Mouse (Mus musculus) WW6 (cell line): ENCODE measurements around the gene Slc25a21.
A peak's percentile ranks its signal among the peaks of the same experiment; 100 is the strongest.
"Not testable (repeated sequence)": the region's sequence is repeated elsewhere in the genome, so short reads cannot be mapped to it uniquely, and the experiment has no call there.

Experiments used
- DNase-seq: peaks from one replicate; pipeline ENCODE4 v3.0.0-alpha.2; 2013; ENCODE audit warnings: low read depth, low spot score

Slc25a21 gene

DNA sequence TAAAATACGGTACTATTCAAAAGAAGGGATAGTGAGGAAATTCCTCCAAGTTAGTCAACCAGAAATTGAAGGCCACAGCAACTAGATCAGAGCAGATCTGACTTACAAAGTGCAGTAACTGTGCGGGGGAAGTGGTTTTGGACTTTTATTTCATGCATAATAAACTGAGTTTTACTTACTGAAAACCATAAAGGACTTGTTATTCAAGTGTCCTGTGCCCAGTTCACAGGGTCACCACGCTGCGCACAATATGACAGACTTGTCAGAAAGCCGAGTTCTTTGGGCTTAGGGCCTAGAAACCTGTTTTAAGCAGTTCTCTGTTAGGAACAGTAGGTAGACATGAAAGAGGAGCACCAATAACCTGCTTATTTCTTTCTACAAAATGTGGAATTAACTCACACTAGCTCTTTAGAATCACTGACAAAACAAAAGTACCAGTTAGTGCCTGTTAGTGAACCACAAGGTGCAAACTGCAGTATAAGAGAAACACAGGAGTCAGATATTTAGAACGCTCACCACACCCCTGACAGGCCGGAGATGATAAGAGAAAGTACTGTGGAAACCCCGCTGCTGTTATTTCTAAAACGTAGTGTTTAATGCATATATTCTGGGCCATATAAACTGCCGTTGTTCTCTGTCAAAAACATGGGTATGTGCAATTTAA, at the start of gene Slc25a21:
Gene Slc25a21 (minus strand): TSS at position 110 of the 664 bp plus-strand sequence.
- no peak for DNase-seq

DNA sequence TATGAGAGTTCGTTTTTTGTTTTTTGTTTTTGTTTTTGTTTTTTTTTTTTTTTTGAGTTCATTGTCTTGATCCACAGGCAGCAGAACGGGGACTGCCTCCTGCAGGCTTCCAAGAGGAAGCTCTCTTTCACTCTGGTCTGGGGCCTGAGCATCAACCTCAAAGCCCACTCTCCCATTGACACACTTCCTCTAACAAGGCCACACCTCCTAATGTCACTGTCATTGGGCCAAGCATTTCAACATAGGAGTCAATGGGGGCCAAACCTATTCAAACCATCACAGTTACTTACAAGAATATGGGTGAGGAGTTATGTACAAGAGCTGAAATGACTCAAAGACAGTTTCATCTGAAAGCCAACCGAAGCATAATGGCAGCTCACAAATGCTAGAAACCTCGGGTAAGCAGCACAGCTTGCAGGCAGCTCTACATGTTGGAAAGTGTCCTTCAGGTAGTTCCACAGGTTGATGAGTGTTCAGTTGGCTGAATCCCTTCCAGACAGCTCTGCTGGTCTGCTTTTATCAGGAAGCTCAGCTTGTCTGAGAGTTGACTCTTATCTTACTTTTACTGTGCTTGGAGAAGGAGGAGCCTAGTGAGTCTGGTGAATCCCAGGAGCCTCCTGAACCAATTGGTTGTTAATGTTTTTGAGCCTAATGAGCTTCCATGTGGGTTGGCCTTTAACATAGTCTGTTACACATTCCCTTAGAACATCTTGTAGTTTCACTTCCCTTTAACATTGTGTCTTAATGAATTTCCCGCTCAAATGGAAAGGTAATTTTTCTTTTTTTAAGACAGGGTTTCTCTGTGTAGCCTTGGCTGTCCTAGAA, 46.6 kb upstream of the Slc25a21 start:
- no peak for DNase-seq

DNA sequence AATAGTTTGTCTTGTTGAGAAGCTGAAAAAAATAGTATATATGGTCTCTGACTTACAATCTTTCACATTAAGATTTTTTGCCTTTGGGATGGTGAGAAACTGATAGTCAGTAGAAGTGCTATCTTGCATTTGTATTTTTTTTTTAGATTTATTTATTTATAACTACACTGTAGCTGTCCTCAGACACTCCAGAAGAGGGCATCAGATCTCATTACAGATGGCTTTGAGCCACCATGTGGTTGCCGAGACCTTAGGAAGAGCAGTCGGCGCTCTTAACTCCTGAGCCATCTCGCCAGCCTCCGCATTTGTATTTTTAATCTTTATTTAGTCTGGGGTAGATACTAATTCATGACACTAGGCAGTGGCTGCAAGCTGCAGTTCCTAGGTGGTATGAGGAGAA, 36.1 kb upstream of the Slc25a21 start:
- DNase-seq = no peak

DNA sequence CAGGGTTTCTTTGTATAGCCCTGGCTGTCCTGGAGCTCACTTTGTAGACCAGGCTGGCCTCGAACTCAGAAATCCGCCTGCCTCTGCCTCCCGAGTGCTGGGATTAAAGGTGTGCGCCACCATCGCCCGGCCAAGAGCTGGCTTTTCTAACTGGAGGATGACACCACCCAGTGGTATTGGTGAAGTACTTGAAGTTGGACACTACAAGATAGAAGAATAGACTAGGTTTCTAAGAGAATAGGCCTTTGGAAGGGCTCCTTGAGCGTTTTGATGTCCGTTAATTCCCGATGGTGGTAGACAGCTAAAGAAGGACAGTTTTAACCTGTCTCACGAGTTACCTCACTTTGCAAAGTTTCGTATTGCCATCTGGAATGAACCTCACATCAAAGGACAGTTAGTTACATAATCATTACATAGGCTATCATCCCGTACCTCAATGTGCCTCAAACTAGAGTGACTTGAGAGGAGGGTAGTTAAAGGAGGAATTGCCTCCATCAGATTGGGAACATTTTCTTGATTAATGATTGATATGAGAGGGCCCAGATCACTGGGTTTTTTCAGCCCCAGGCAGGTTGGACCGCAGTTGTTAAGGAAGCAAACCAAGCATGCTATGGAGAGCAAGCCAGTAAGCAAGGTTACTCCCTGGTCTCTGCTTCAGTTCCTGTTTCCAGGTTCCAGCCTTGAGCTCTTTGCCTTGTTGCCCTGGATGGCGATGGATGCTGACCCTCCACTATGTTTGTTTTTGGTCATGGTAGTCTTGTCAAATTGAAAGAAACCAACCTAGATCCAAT, 34.0 kb upstream of the Slc25a21 start:
- DNase-seq = no peak

DNA sequence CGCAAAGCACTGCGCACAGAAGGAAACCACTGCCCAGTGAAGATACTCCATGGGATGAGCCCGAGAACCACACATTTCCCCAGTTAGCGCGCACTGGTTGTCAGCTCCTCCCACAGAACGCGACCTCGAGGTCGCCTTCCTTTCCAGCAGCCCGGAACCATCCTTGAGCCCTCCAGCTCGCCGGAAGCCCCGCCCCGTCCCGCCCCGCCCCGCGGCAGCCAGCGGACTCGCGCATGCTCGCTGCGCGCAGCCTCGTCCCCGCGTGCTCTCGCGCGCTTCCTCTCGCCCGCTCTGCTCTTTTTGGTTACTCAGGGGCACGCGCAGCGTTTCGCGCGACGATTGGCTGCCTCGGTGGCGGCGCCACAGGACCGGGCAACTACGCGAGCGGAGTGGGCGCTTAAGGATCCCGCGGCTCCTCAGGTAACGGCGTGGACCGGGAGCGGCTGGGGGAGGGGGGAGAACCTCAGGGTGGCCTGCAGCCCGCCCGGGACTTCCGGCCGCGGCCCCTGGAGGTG, 33.0 kb upstream of the Slc25a21 start, which contains the start of the genes Prps1l3 and Mipol1:
Gene Prps1l3 (plus strand): TSS at position 221 of the 515 bp plus-strand sequence.
Gene Mipol1 (plus strand): TSS at position 236 of the 515 bp plus-strand sequence.
- DNase-seq = peak; percentile 80

DNA sequence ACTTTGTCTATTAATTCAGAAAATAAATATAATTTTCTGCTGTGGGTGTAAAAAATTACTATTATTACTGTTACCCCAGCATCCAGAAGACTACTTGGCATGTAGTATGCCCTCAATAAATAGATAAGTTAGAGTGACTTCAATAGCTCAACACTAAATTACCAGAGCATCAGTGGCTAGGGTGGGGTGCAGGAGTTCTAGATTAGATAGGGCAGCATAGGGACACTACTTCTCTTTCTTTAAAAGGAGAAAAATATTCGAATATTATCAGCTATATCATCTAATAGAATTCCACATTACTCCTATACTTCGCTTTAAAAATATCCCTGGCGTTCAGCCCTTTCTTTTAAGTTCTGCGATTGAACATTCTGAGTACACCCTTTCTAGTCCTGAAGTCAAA, 32.4 kb upstream of the Slc25a21 start:
- DNase-seq = no peak

DNA sequence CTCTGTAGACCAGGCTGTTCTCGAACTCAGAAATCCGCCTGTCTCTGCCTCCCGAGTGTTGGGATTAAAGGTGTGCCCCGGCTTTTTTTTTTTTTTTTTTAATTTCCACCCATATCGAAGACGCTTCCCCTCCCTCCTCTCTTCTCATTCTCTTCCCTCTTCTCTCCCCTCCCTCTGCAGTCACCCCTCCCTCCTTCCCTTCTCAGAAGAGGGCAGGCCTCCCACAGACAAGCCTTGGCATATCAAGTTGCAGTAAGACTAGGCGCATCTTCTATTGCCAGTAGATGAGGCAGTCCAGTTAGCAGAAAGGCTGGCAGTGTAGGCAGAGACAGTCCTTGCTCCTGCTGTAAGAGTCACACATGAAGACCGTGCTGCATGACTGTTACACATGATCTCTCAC, 30.5 kb upstream of the Slc25a21 start:
- no peak for DNase-seq

DNA sequence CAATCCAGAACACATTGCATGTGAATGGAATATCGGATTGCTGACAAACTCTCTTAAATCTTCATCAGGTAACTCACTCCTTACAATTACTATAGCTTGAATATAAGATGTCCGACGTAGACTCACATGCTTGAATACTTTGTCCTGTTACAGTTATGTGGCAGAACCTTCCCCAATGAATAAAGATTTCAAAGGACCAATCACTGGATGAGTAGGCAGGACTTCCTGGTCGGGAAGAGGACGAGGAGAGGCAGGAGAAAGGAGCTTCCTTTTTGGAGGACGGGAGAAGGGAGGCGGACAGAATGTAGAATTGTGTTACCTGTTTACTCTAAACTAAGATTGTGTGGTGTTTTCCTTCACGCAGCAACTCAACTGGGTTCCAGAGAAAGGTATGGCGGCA, 29.1 kb upstream of the Slc25a21 start:
- DNase-seq = no peak

DNA sequence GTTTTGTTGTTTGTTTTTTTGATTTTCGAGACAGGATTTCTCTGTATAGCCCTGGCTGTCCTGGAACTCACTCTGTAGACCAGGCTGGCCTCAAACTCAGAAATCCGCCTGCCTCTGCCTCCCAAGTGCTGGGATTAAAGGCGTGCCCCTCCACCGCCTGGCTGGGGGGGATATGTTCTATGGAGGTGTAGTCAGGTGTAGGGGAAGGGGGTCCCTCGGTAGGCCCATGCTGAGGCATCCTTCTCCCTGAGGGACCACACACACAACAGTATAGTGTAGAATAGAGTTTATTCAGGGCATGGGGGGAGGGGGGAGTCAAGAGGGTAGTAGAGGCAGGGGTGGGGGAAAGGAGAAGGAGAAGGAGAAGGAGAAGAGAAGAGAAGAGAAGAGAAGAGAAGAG, 15.2 kb upstream of the Slc25a21 start:
- not testable (repeated sequence) for DNase-seq

DNA sequence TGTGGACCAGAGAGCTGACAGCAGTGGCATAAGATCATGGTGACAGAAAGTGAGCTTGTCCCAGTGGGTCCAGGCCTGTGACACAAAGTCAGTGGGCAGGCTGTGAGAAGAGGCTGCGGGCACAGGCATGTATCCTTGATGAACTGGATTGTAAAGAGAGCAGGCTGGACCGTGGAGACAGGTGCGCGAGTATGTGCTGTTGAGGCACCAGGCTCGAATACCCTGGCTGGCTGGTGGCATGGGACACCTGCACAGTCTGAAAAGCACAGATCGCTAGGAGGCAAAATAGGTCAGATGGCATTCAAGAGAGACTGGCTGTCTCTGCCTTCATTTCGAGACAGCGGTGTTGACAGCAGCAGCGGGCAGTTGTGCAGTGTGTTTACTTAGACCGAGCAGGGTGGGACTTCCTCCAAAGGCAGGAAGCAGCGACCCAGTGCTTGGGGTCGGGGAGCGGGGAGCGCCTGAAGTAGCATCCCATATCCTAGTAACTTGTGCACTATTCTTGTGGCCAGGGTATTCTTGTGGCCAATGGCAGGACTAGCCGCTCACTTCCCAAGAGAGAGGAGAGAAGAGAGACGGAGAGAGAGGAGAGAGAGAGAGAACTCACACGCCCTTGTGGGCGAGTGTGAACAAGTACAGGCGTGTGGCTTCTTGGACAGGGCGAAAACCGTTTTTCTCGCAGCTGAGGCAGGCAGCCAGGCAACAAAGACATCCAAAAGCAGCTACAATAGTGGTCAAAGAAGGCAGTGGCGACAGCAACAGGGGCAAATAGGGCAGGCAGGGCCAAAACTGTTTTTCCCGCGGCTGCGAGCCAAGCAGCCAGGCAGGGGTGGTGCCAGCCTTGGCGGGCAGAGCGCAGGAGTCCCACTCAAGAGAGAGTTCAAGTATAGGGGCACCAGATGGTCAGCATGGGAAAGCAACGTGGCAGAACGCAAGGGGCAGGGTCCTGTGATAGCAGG, 14.4 kb upstream of the Slc25a21 start:
- no peak for DNase-seq

DNA sequence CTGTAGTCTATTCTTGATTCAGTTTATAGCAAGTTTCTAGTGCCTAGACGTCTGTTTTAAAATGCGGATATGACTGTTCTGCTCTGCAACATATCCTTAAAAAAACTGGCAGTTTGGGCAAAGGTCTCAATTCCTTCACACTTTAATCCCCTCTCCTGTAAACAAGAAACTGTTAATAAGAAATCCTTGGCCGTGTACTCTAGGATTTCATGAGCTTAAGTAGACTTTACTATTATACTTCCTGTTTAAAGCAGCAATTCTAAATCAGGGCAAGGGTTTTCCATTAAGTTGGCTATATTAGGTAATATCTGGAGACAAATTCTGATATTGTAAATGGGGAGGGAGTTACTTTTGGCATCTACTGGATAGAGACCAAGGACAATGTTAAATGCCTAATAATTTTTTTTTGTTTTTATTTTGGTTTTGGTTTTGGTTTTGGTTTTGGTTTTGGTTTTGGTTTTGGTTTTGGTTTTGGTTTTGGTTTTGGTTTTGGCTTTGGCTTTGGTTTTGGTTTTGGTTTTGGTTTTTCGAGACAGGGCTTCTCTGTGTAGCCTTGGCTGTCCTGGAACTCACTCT, 7.1 kb upstream of the Slc25a21 start:
- DNase-seq = no peak

DNA sequence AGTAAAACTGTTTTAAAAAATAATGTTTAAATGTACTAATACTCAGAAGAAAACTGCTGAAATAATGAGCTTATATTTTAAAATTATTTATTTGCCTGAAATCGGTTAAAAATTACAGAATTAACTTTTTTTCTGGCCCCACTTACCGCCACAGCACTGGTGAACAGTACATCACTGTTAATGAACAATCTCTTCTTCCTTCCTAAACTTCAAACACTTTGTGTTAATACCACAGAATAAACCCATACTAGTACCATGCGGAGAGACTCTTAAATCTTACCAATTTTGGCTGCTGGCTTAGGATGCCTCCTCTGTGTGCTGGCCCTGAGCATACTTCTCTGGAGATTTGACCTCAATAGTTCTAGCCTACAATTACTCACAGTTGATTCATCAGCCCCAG, 4.6 kb upstream of the Slc25a21 start:
- DNase-seq = no peak

DNA sequence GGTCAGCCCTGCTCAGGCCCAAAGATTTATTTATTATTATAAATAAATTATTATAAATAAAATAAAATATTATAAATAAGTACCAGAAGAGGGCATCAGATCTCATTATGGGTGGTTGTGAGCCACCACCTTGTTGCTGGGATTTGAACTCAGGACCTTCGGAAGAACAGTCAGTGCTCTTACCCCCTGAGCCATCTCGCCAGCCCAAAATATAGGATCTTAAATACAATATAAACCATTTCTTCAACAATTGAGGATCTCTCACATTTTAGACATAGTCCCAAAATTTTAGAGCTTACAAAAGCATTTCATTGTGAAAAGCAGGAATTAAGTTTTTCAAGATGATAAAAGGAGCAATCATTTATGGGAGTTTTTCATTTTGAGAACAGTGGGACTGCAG, 2.2 kb upstream of the Slc25a21 start:
- DNase-seq = no peak

DNA sequence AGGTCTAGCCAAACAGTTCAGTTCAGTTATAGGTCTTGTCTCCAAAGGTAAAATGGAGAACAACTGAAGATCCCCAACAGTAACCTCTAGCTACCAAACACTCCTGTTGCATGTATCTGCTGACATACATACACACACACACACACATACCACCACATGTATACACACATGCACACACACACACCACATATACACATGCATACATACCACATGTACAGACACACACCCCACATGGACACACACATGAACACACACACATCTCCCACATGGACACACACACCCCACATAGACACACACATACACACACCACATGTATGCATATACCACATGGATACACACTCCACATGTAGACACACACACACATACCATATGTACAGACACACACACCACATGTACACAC, 997 bp upstream of the Slc25a21 start:
- DNase-seq = no peak

DNA sequence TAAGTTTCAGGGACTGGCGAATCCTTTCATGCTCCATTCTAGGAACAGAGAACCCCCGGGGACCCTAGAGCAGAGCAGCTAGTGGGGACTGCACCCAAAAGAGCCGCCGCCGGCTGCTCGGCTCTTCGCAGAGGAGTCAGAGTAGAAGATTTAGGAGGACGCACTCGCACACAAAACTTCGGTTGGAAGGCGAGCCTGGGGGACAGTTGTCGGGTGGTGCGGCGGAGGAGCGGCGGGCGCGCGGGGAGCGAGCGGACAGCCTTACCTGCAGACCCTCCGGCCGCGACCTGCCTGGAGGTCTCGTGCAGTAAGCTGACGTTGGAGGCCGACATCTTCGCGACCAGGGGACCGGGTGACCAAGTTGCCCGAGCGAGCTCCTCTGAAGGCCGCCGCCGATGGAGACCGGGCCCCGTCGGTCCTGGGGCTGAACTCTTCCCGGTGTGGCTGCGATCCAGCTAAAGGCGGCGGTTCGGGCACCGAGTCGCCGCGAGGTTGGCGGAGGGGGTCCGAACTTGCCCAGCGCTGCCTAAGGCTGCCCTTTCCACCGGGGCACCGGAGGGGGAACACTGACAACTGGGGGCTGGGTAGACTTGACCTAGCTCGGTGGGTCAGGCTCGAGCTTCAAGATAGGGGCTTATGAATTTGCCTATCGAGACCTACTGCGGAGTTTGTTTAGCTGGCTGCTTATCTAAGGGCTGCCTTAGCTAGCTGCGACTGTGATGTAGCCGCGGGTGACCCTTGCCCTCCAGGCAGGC, 487 bp downstream of the Slc25a21 start:
- no peak for DNase-seq

DNA sequence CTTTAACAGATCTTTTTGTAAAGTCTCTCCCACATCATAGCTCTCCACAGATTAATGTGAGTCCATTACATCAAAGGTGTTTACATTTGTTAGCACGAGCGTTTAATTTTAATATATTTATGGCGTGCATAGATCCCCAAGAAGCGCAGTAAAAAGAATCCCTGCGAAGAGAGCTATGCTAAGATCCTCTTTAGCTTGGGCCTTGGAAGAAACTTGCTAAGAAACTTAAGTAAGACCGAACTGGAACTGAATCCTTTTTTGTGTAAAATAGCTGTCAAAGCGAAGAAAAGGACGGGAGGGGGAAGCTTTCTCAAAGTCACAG, 1.0 kb downstream of the Slc25a21 start:
- DNase-seq = no peak

DNA sequence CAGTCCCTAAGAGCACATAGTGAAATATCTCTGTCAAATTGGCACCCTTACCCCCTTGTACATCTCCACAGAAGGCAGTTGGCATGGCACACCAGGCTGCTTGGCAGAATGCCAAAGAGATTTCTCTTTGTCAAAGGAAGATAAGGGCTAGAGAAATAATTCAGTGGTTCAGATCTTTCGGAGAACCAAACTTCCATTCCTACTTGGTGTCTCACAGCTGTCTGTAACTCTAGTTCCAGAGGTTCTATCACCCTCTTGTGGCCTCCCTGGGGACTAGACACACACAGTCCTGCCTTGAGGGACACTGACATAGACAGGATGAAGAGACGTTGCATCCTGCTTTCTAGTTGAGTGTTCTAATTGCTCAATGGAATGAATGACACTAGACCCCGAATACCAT, 2.7 kb downstream of the Slc25a21 start:
- DNase-seq = no peak

DNA sequence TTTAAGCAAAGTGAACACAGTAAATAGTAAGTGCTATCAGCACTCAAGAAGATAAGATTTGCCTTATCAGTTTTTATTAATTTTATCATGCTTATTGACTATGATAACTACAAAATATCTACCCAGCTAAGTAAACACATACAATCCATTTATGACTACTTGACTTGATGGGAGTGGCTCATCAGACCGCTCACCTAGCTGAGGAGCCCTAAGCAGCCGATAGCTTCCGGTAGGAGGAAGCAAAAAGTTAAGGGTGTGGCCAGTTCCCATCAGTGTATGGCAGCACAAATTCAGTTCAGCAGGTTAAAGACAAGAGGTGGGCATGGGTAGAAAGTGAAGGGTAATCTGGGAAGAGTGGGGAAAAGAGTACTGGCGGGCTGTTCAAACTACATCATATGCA, 10.2 kb downstream of the Slc25a21 start:
- no peak for DNase-seq

DNA sequence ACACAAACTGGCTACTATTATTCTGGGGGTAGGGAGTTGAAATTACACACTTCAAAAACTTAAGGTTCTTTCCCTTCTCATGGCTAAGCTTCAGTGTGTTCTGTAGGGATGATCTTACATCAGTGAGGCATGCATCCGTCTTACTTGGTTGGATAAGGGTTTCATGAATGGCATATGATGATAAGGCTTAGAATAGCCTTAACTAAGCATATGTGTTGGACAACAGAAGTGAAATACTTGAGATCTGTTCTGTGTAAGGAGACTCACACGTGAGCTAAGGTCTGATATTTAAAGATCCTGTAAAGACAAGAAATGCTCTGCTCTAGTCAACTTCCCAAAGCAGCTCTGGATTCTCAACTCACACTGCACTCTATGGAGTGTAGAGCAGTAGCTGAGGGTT, 11.1 kb downstream of the Slc25a21 start:
- no peak for DNase-seq

DNA sequence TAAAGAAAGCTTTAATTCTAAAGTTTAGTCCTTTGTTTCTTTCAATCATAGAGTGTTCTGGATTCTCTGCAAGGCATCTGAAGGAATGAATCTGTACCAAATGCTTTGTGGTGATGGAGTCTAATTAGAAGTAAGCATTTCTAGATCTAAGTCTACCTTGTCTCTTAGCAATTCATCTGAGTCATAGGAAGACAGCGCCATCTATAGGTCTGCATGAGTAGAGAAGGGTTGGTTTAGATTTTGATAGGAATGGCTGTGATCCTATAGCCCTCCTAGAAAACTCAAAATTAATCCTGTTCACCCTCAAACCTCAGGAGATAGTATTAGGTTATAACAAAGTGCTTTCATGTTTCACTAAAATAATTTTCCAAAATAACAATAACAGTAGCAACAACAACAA, 11.8 kb downstream of the Slc25a21 start:
- no peak for DNase-seq
